Mouse (Mus musculus) ES-E14 (cell line): ENCODE measurements around the gene Krtcap2. TPM values are rescaled to one million over a fixed set of nuclear protein-coding genes. Genes with fewer than 3 reads are reported as not detected.

ENCODE experiments used
- DNase-seq: peaks from one replicate; pipeline ENCODE4 v3.0.0-alpha.2; 2013; ENCODE audit warnings: low read depth, low spot score
- H3K27ac ChIP-seq: 2 replicates; pipeline ENCODE4 v1.5.1; 2012; ENCODE audit warnings: low read depth, mild to moderate bottlenecking, low read length, moderate library complexity, mixed read lengths; ENCODE audit not compliant: poor library complexity, insufficient read depth, severe bottlenecking
- H3K36me3 ChIP-seq: 2 replicates; pipeline ENCODE4 v1.6.1; 2012; ENCODE audit warnings: mild to moderate bottlenecking, low read length, moderate library complexity, mixed read lengths; ENCODE audit not compliant: control insufficient read depth, poor library complexity, insufficient read depth, severe bottlenecking
- H3K4me1 ChIP-seq, 2 experiments: fragments of 150-350 bp in 1 of 2; sonication (generic) in 1 of 2; 2 replicates each; pipeline ENCODE4 v1.6.1; 2012; ENCODE audit warnings: low read length in 2 of 2, mild to moderate bottlenecking in 1 of 2, mixed read lengths in 1 of 2; ENCODE audit not compliant: control insufficient read depth in 2 of 2, insufficient read depth in 2 of 2, poor library complexity in 1 of 2
- H3K4me3 ChIP-seq, 2 experiments: fragments of 150-350 bp in 1 of 2; sonication (generic) in 1 of 2; 2 replicates each; pipeline ENCODE4 v1.5.1; 2012; ENCODE audit warnings: low read length in 2 of 2, low read depth in 1 of 2, mild to moderate bottlenecking in 1 of 2, mixed read lengths in 1 of 2; ENCODE audit not compliant: insufficient read depth in 1 of 2, poor library complexity in 1 of 2, severe bottlenecking in 1 of 2
- H3K9ac ChIP-seq: 2 replicates; pipeline ENCODE4 v1.6.1; 2012; ENCODE audit warnings: low read depth, mild to moderate bottlenecking, low read length, mixed read lengths; ENCODE audit not compliant: poor library complexity, insufficient read depth, severe bottlenecking
- H3K9me3 ChIP-seq: fragments of 150-350 bp; sonication (generic); 2 replicates; pipeline ENCODE4 v1.6.1; 2012; ENCODE audit warnings: low read depth, mild to moderate bottlenecking, low read length; ENCODE audit not compliant: control insufficient read depth, insufficient read depth
- CHD2 ChIP-seq: IDR thresholded peaks from 2 replicates; pipeline ENCODE4 v1.6.1; 2014; ENCODE audit warnings: mild to moderate bottlenecking, low read depth, low read length, inconsistent platforms
- HCFC1 ChIP-seq: IDR thresholded peaks from 2 replicates; pipeline ENCODE4 v1.6.1; 2012; ENCODE audit warnings: low read length, inconsistent platforms, borderline replicate concordance; ENCODE audit not compliant: insufficient read depth
- MAFK ChIP-seq: IDR thresholded peaks from 2 replicates; pipeline ENCODE4 v1.6.1; 2014; ENCODE audit warnings: mild to moderate bottlenecking, low read depth, low read length, inconsistent platforms; ENCODE audit not compliant: insufficient read depth
- ZC3H11A ChIP-seq: IDR thresholded peaks from 2 replicates; pipeline ENCODE4 v1.6.1; 2012; ENCODE audit warnings: low read depth, mild to moderate bottlenecking, inconsistent platforms, low read length, borderline replicate concordance
- ZNF384 ChIP-seq: IDR thresholded peaks from 2 replicates; pipeline ENCODE4 v1.6.1; 2012; ENCODE audit warnings: low read depth, low read length, inconsistent platforms
- in situ Hi-C, 2 experiments: fragments of 600-800 bp; cut with MboI; formaldehyde crosslinking; loops; one replicate each; pipeline ENCODE4 v1.15.1; 2025; ENCODE audit warnings: low sequenced_read_pairs in 2 of 2, inconsistent platforms in 1 of 2; ENCODE audit not compliant: unreplicated experiment in 2 of 2
- total RNA-seq: library from RNA; depleted of rRNA; stranded (reverse); fragments of 300-350 nt; gene quantifications from 2 replicates; pipeline ENCODE4 v1.2.3, GENCODE M21; 2012

Krtcap2 gene
- total RNA-seq, 1 experiment = 134 TPM

- Histone ChIP-seq H3K4me1 (peaks cover 5 to 16% of the 10 kb centered on the region in 2 experiments; a peak in 3 of 4 replicates), H3K36me3 (peaks cover 2% of the 10 kb centered on the region; the same call in 1 of the 2 replicates), H3K27ac (no peak overlapping the region), H3K4me3 (no peak overlapping the region), H3K9me3 (no peaks in the 10 kb centered on the region), H3K9ac (no peak overlapping the region)
- TF ChIP-seq ZNF384 = no peak
- TF ChIP-seq CHD2 = no peak
- no peak for TF ChIP-seq MAFK
- no peak for TF ChIP-seq HCFC1
- TF ChIP-seq ZC3H11A = no peak
- no peak for DNase-seq
- in situ Hi-C loops = no loop called here
These were observed 26.0 kb downstream of the Krtcap2 start for GRCm38 (mm10) chr3:89271760-89272159.

- peaks cover 2% of the 10 kb centered on the region; the same call in 1 of the 2 replicates for H3K36me3 ChIP-seq
- no peak overlapping the region for H3K27ac ChIP-seq
- TF ChIP-seq ZC3H11A (no peak), CHD2 (no peak), ZNF384 (no peak), MAFK (no peak), HCFC1 (no peak)
- no peaks in the 10 kb centered on the region for H3K9me3 ChIP-seq
- H3K4me3 ChIP-seq = no peak overlapping the region
- peaks cover 3 to 17% of the 10 kb centered on the region in 2 experiments; a peak in 3 of 4 replicates for H3K4me1 ChIP-seq
- H3K9ac ChIP-seq = no peak overlapping the region
- no peak for DNase-seq
- in situ Hi-C loops = no loop called here
These were observed 30.3 kb downstream of the Krtcap2 start for GRCm38 (mm10) chr3:89276061-89276460.

DNA sequence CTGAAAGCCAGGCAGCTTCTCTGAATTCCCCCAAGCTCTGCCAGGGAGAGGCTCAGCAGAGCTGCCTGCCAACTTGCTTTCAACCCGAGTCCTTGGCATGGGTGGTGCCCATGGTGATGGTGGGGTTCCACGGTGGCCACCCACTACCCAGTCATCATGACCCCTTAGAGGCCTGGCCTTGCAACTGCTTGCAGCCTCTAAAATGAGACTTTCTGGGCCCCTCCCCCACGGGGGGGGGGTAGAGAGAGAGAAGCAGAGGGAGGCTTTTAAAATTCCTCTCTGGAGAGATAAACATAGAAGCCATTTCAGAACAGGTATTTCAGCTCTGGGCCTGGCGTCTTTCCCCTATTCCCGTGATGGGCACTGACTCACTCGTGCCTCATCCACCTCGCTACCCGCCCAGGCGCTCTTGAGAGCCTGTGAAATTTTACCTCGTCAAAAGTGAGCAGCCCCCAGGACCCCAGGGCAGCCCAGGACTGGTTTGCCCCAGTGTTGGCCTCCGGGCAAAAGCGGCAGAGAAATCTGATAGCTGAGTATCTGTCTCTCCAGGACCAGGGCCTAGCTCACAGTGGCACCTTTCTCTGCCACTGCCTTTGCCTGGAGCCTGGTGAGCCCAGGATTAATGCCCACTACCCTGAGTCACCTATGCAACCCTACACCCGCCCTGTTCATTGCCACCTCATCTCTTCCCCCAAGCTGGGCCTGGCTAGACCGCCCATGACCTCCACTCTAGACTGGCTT, 31.7 kb downstream of the Krtcap2 start:
- in situ Hi-C loops = no loop called here
- Histone ChIP-seq H3K4me1 (peaks cover 3 to 19% of the 10 kb centered on the region in 2 experiments; a peak in 2 of 4 replicates), H3K4me3 (no peak overlapping the region), H3K36me3 (peaks cover 2% of the 10 kb centered on the region; the same call in 1 of the 2 replicates), H3K27ac (no peak overlapping the region), H3K9ac (no peak overlapping the region), H3K9me3 (no peaks in the 10 kb centered on the region)
- TF ChIP-seq MAFK = no peak
- TF ChIP-seq ZNF384 = no peak
- TF ChIP-seq HCFC1 = no peak
- TF ChIP-seq ZC3H11A = no peak
- no peak for TF ChIP-seq CHD2
- no peak for DNase-seq

- Histone ChIP-seq H3K9me3 (no peaks in the 10 kb centered on the region), H3K4me3 (no peak overlapping the region), H3K36me3 (peaks cover 2% of the 10 kb centered on the region; the same call in 1 of the 2 replicates), H3K4me1 (peaks cover 0 to 17% of the 10 kb centered on the region in 2 experiments; a peak in 1 of 4 replicates), H3K9ac (no peak overlapping the region), H3K27ac (no peak overlapping the region)
- no peak for TF ChIP-seq ZC3H11A
- TF ChIP-seq ZNF384 = no peak
- TF ChIP-seq CHD2 = no peak
- TF ChIP-seq MAFK = no peak
- TF ChIP-seq HCFC1 = no peak
- in situ Hi-C loops = no loop called here
- no peak for DNase-seq
These were observed 32.3 kb downstream of the Krtcap2 start for GRCm38 (mm10) chr3:89278107-89278506.
